Mouse (Mus musculus) left cerebral cortex, postnatal 36 days (tissue): ENCODE results near the gene Upf3a. TPM values are rescaled to one million over a fixed set of nuclear protein-coding genes. Genes with fewer than 3 reads are reported as not detected.
"Not testable (repeated sequence)": the region's sequence is repeated elsewhere in the genome, so short reads cannot be mapped to it uniquely, and the experiment has no call there.

Experiments
- DNase-seq, 2 experiments: peaks; one replicate each; pipeline ENCODE4 v3.0.0; 2021 to 2022; ENCODE audit warnings: low spot score in 2 of 2, mixed read lengths in 1 of 2
- intact Hi-C: fragments of 180-260 bp; cut with DNase I; formaldehyde crosslinking; loops from one replicate; pipeline ENCODE4 v1.15.1; 2025
- total RNA-seq, 2 experiments: library from RNA; stranded (reverse); gene quantifications; 2 replicates each; pipeline ENCODE4 v1.2.3; 2021

Upf3a gene
- 10 to 100 TPM; 35.6 TPM for total RNA-seq

DNA sequence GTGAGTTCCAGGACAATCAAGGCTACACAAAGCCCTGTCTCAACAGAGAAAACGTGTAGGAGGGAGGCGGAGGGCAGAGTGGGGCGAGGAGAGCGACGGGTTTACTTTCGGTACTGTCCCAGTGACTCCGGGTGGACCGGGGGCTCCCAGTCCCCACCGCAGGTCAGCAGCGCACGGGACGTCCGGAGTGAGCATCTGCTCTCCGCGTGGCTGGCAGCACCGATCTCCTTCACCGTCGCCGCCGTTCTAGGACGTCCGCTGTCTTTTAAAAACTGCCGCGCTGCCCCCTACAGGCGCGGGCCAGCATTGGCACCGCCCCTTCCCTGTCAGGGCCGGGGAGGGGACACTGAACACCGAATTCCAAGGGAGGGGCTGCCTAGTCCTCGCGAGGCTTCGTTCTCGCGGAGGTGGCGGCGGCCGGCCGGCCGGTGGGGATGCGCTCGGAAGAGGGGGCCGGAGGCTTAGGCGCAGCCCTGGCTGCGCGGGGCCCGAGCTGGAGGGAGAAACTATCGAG is at the start of gene Upf3a:
TSS of gene Upf3a (plus strand) at position 366 of the 514 bp plus-strand sequence.
- intact Hi-C loops: loop anchor here (5.0 kb wide), 1 partner anchor 102 kb away; no protein-coding TSS in a partner anchor
- peak; percentile 85 to 87 for DNase-seq

- DNase-seq: peak; percentile 29 to 33
- intact Hi-C loops: loop anchor here (5.0 kb wide), 1 partner anchor 193 kb away; no protein-coding TSS in a partner anchor
These were observed 45.1 kb upstream of the Upf3a start for GRCm38 (mm10) chr8:13740323-13740770.

DNA sequence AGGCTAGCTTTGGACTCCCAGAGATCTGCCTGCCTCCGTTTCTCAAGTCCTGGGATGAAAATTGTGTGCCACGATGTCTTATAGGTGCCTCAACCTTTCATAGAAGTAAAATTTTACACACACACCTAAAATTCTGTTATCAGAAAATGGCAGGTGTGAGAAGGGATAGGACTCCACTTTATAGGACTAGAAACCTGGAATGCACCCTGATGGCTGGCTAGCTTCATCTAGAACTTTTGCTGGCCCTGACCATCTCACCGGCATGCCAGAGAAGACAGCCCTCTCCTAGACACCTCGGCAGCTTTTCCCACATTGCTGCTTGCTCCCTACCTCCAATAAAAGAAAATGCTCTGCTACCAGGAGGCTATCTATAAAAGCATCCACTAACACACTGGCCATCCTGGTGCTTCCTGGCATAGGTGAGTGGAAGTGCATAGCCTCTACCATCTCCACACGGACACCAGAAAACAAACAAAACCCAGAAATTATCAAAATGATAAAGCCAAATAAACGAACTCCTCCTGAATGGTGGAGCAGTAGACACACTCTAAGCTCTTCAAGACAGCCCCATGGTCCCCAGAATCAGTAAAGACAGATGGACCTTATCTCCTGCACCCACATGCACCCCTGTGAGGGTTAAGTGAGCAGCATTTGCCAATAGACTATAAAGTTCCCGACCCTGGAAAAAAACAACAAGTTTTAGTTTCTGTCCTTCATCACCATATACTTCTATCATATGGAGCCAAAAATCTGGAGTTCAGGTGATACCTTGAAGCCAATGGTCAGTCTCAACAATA is 44.4 kb upstream of the Upf3a start:
- intact Hi-C loops: loop anchor here (5.0 kb wide), 1 partner anchor 194 kb away; no protein-coding TSS in a partner anchor
- DNase-seq: no peak

- intact Hi-C loops, DNase-seq: not testable (repeated sequence)
These were observed 39.2 kb upstream of the Upf3a start for GRCm38 (mm10) chr8:13746212-13746611.

DNA sequence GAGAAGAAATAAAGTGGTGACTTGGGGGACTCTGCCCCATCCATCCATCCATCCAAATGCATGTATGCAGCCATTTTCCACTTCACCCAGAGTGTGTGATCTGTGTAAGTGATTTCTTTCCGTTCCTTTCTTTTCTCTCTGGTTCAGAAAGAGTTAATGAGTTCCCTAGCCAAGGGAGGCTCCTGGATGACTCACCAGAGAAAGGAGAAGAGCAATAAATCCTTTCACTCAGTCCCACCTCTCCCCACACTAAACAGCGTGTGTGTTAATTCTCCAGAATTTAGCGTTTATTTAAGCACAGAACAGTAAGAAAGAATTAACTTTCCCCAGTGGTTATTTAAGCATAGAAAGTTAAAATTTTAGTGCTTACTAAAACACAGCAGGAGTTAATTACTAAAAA is 37.8 kb upstream of the Upf3a start:
- DNase-seq: no peak
- intact Hi-C loops: no loop called here

DNA sequence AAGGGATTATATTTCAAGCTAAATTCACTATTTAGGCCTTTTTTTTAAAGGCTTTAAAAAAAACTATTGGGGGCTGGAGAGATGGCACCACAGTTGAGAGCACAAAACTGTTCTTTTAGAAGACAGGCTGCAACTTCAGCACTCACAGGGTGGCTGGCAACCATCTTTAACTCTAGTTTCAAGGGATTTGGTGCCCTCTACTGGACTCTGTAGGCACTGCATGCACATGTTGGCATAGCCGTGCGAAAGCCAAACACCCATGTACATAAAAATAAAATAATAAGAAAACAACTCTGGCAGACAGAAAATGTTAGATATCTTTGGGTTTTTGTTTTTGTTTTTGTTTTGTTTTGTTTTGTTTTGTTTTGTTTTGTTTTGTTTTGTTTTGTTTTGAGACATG is 31.7 kb upstream of the Upf3a start:
- DNase-seq: peak; percentile 33 to 42
- intact Hi-C loops: loop anchor here (1.0 to 10.0 kb wide), 2 partner anchors 202 to 339 kb away; no protein-coding TSS in a partner anchor

DNA sequence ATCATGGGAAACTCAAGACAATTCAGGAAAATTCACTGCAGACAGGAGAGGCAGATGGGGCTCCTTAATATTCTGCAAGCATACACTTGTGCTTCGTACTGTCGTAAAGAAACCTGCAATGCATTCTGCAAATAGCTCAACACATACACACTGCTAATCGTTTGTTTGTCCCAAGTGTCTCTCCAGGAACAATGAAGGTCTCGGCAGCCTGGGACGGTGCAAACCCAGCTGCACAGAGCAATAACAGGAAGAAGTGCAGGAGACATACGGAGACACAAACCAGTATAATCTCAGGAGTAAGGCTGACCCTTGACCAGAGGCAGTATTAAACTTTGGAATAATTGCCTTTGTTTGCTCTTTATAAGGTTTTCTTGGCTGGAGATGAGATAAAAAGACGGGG is 28.9 kb upstream of the Upf3a start:
- intact Hi-C loops: loop anchor here (2.0 to 10.0 kb wide), 2 partner anchors 78 to 342 kb away; no protein-coding TSS in a partner anchor
- DNase-seq: no peak

DNA sequence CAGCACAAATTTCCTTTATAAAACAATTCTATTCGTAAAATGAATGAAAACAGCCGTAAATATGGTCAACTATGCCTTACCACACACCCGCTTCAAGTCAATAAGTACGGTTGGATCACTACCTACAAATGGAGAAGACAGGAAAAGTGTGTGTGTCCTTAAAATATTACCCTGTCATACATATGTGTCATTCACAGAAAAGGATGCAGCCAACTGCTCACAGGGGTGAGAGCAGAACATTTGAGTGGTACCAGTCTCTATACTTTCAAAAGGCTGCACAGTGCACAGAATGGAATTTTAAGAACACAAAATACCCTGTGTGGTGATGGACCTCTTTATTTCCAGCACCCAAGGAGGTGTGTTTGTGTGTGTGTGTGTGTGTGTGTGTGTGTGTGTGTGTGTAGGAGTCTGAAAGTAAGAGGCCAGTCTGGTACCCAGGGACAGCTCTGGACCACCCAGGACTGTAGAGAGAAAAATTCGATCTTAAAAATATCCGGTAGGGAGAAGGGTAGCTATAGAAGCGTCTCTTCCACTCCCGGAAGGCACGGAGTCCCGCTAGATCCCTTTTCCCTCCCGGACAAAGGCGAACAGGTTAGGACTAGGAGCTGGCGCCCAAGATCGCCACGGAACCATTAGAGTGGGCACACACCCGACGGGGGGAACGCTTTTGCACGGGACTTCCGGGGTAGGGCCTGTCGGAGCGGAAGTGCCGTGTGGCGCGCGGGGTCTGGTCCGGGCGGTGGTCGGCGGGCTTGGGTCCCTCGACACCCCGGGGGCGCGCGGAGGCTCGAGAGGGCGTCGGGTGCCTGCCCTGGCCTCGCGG is 28.2 kb upstream of the Upf3a start, which contains the start of gene Cdc16:
TSS of gene Cdc16 (plus strand) at position 695 of the 823 bp plus-strand sequence.
- intact Hi-C loops: loop anchor here (2.0 to 10.0 kb wide), 2 partner anchors 78 to 342 kb away; no protein-coding TSS in a partner anchor
- DNase-seq: peak; percentile 86 to 89

GRCm38 (mm10) chr8:13757805-13758727 is 27.3 kb upstream of the Upf3a start:
- peak in 1 of 2 experiments; percentile 10 for DNase-seq
- intact Hi-C loops: loop anchor here (2.0 to 10.0 kb wide), 2 partner anchors 79 to 343 kb away; no protein-coding TSS in a partner anchor

DNA sequence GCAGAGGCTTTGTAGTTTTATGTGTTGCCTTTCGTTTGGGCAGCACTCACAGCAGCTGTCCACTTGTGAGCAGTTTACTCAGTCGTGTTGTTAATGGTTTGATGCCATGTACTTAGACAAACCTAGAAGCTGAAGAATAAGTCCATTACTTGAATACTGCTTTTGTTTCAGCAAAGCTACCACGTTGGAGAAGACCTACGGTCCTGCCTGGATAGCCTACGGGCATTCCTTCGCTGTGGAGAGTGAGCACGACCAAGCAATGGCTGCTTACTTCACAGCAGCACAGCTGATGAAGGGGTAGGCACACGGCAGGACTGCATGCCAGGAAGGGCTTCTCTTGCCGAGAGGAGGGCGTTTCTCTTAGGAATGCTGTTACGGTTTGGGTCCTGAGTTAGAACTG is 16.2 kb upstream of the Upf3a start:
- no peak for DNase-seq

DNA sequence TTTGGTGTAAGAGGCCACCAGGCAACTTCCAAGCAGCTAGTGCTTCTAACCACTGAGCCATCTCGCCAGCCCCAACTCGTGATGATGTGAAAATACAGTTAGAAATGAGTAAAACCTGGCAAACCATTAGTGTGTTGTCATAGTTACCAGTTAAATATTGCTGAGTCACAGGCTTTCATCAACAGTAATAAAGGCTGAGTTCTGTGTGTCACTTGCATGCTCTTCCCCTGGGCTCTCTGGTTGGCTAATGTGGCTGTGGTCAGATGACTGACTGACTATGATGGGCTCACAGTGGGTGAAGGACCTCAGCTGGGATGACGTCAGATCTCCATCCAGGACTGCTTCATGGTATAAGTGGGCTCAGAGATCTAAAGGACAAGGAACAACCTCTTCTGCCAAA is 4.9 kb upstream of the Upf3a start:
- no peak for DNase-seq
- intact Hi-C loops: no loop called here

More for the DNA sequence above, 16.2 kb upstream of the Upf3a start:
- intact Hi-C loops: no loop called here

DNA sequence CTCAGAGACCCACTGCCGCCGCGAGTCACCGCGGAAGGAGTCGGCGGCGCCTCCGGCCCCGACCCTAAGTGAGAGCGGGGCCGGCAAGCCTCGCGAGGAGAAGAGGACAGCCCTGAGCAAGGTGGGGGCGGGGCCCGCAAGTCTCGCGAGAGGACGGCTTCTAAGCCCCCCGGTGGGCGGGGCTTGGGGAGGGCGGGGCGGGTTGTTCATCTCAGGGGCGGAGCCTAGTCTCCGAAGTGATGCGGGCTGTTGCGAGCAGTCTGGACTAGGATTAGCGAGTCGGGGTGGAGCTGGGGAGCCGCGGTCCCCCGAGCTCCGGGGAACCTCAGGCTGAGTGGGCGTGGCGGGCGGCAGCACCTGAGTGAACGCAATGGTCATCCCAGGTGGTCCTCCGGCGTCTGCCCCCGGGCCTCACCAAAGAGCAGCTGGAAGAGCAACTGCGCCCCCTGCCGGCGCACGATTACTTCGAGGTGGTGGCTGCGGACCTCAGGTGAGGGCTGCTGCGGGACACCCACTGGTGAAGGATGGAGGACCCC is 417 bp downstream of the Upf3a start:
- intact Hi-C loops: loop anchor here (2.0 to 5.0 kb wide), 2 partner anchors 101 to 235 kb away; no protein-coding TSS in a partner anchor
- peak; percentile 93 for DNase-seq

GRCm38 (mm10) chr8:13789606-13790005 is 4.2 kb downstream of the Upf3a start:
- intact Hi-C loops: loop anchor here (5.0 kb wide), 1 partner anchor 98 kb away; no protein-coding TSS in a partner anchor

GRCm38 (mm10) chr8:13793097-13793745 is 7.8 kb downstream of the Upf3a start:
- DNase-seq: no peak
- intact Hi-C loops: no loop called here

More at GRCm38 (mm10) chr8:13789606-13790005, 4.2 kb downstream of the Upf3a start:
- DNase-seq: no peak

- intact Hi-C loops: no loop called here
- DNase-seq: no peak
These were observed 8.3 kb downstream of the Upf3a start for GRCm38 (mm10) chr8:13793746-13794101.

DNA sequence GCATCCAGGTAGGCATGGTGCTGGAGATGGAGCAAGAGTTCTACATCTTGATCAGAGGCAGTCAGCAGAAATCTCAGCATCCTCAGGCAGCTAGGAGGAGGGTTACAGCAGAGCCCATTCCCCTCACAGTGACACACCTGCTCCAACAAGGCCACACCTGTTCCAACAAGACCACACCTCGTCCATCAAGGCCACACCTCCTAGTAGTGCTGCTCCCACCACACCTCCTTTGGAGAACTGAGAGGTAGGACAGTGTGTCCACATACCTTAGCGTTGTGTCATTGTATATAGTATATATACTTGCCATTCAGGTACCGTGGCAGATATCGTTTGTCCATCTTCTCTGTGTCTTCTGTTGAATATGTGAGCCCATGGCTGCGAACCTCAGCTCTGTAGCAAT is 12.3 kb downstream of the Upf3a start:
- DNase-seq: no peak
- intact Hi-C loops: no loop called here

DNA sequence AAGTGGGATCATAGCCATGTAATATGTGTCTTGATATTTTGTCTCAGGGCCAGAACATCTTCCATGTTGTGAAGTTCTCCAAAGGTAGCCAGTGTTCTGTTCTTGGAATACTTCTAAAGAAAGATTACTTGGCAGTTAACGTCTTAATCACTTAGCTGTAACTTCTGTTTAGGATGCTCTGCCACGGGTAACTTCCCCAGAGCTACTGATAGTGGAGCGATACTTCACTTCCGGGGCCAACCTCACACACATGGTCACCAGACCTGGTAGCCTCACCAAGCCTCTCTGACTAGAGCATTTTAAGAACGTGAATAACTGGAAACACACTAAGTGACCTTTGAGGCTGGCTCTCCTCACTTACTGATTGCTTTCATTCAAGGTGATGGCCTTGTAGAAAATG is 14.2 kb downstream of the Upf3a start:
- intact Hi-C loops: no loop called here
- no peak for DNase-seq
